Mouse (Mus musculus): Measurements from ENCODE around the gene Kcns1.
"Not testable (repeated sequence)": the region's sequence is repeated elsewhere in the genome, so short reads cannot be mapped to it uniquely, and the experiment has no call there.

Kcns1 gene

GRCm38 (mm10) chr2:164170902-164171301, at the start of gene Kcns1:
Kcns1 (minus strand) TSS chr2:164171113.
- peak; percentile 35 for DNase-seq (ENCODE audit: low read depth, low spot score)

- DNase-seq (ENCODE audit: low read depth, low spot score) = no peak
Measured at GRCm38 (mm10) chr2:164219295-164219694, 48.4 kb upstream of the Kcns1 start.

DNA sequence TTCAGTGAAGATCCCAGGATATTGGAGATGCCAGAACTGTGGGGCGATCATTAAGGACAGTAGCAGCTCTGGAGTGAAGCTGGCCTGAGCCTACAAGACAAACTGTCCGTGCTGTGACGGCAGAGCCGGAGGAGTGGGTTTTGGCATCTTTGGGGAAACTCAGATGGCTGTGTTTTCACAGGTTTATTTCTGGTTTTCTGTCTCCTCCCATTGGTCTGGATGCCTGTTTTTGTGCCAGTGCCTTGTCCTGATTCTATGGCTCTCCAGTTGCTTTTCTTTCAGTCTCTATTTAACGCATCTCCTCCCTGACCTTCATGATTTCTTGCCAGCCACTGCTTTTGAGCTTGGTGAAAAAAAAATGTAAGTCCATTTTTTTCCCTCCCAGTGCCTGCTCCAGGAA, 41.8 kb upstream of the Kcns1 start:
- peak; percentile 75 for DNase-seq (ENCODE audit: low read depth, low spot score)

GRCm38 (mm10) chr2:164210892-164211291, 40.0 kb upstream of the Kcns1 start:
- DNase-seq (ENCODE audit: low read depth, low spot score) = no peak

DNA sequence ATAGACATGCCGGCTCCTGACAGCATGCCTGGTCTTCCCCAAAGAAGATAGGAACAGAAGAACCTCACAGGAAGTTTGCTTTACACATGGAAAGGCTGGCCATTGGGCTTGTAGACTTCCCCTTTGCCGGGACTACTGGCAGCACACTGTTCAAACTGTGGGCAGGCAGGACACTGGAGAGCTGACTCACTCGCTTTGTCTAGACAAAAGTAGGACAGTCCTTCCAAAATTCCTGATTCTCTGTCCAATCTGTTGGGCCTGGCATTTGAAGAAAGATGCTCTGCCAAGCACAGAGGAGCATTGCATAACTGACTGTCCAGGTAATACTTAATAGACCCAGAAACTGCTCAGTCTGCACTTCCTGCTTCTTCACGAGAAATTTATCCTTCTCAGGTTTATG, 35.8 kb upstream of the Kcns1 start:
- DNase-seq (ENCODE audit: low read depth, low spot score) = peak; percentile 95

GRCm38 (mm10) chr2:164206011-164206410, 35.1 kb upstream of the Kcns1 start:
- not testable (repeated sequence) for DNase-seq (ENCODE audit: low read depth, low spot score)

GRCm38 (mm10) chr2:164199626-164200327, 28.9 kb upstream of the Kcns1 start, which contains the start of gene Wfdc15a:
Wfdc15a (minus strand) TSS chr2:164200130.
- no peak for DNase-seq (ENCODE audit: low read depth, low spot score)

DNA sequence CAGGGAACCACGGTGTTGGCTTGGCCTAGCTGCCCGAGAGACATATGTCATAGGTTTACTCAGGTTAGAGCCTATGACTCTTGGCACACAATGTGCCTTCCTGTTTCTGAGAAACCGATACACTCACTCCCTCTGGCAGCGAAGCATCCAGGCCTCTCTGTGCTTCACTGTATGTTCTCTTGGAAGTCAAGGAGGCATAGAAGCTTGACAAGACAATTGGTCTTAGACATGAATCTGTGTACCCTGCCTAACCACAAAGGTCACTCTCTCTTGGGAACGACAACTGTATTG, 25.7 kb upstream of the Kcns1 start:
- no peak for DNase-seq (ENCODE audit: low read depth, low spot score)

GRCm38 (mm10) chr2:164195971-164196699, 25.2 kb upstream of the Kcns1 start:
- no peak for DNase-seq (ENCODE audit: low read depth, low spot score)

DNA sequence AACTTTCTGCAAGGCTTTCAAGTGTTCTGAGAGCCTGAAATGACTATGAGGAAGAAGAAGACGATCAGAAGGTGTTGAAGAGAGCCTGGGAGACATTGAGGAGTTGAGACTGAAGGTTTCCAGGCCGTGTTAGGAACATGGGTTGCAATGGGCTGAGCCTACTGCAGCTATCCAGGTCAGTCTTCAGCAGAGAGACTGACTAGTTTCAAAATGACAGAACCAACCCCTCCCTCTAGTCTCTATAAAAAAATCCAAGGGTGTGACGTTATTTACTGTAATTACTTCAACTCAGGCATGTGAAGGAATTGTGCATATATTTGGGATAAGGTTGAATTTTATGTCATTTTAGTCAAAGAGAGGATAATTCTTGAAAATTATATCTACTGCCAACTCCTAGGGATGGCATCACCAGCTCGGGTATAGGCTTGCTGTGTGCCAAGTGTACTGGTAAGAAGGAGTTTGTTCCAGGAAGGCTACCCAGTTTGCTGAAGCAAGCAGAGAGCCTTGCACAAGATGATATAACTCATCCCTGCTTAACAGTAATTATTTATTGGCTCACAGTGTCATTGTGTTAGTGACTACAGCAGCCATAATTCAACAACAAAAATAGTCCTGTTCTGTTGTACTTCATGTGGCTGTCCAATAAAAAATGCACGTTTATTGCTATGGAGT, 24.2 kb upstream of the Kcns1 start:
- DNase-seq (ENCODE audit: low read depth, low spot score) = no peak

DNA sequence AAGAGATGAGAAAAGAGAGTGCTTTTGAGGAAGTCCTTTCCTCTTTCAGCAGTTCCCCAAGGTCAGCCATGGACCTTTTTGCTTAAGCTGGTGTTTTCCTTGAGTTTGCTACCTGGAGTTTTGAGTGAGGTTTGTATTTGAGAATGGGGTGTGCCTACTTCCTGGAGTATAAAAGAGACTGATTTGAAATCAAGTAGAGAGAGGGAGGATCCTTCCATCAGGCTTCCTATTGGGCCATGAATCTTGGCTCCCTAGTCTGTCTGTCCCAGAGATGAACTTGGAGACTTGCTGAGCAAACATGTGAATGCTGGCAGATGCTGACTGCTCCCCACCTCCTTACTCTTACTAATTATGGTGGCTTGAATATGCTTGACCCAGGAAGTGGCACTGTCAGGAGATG, 21.4 kb upstream of the Kcns1 start:
- DNase-seq (ENCODE audit: low read depth, low spot score) = no peak

DNA sequence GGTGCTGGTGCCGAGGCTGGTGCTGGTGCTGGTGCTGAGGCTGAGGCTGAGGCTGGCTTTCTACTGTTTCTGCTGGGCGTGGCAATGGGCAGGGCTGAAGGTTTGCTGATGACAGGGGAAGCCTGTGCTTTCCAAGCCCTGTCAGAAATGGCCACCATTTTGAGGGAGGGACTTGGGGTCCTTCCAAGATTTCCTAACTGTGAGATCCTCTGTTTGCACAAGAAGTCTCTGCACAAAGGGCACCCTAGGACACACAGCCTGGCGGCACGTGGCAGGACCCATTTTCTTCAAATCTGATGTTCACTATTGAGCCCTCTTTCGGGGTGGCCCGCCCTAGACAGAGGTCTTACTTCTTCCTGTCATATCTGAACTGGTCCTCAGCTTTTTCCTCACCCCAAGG, 19.7 kb upstream of the Kcns1 start, which contains the start of gene Wfdc12:
Wfdc12 (minus strand) TSS at position 33 of the 400 bp plus-strand sequence.
- no peak for DNase-seq (ENCODE audit: low read depth, low spot score)

GRCm38 (mm10) chr2:164188722-164189121, 17.8 kb upstream of the Kcns1 start:
- DNase-seq (ENCODE audit: low read depth, low spot score) = no peak

- DNase-seq (ENCODE audit: low read depth, low spot score) = no peak
Measured at GRCm38 (mm10) chr2:164184145-164184719, 13.3 kb upstream of the Kcns1 start.

DNA sequence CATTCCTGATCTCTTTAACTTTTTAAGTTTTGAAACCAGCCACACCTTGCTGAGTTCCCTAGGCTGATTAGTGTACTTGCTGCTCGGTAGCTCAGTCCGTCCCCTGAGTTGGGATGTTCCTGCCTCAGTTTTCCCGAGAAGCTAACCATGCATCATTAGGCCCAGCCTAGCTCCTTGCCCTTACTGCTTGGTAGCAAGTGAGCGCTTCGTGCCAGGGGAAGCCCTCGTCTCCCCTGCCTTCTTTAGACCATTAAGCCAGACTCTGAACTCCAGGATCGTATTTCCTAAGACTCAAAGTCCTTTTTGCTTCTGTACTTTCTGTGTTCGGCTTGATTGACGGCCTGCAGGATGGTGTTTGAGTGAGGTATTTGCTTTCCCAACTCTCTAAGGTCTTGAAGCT, 12.4 kb upstream of the Kcns1 start:
- no peak for DNase-seq (ENCODE audit: low read depth, low spot score)

- no peak for DNase-seq (ENCODE audit: low read depth, low spot score)
Measured at GRCm38 (mm10) chr2:164182692-164183255, 11.9 kb upstream of the Kcns1 start, which contains the start of gene Wfdc5. Wfdc5 (minus strand) TSS chr2:164182742.

DNA sequence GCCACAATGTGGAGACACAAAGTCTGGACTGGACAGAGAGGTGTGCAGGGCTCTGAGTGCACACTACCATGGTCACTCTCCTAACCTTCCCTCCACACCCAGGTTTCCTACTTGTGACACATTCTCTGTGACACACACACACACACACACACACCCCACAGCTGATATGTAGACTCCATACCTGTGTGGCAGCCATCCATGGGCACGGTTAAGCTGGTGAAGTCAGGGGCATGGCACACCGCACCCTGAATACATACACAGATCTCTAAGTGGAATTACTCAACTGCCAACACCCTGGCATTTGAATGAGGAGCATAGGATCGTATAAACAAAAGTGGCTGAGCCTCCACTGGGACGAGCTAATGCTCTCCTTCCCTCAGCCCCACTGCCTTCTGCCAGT, 9.9 kb upstream of the Kcns1 start:
- no peak for DNase-seq (ENCODE audit: low read depth, low spot score)

GRCm38 (mm10) chr2:164180124-164180523, 9.2 kb upstream of the Kcns1 start:
- DNase-seq (ENCODE audit: low read depth, low spot score) = peak; percentile 67

- DNase-seq (ENCODE audit: low read depth, low spot score) = no peak
Measured at GRCm38 (mm10) chr2:164177831-164178230, 6.9 kb upstream of the Kcns1 start.

- DNase-seq (ENCODE audit: low read depth, low spot score) = peak; percentile 55
Measured at GRCm38 (mm10) chr2:164175850-164176249, 4.9 kb upstream of the Kcns1 start.

DNA sequence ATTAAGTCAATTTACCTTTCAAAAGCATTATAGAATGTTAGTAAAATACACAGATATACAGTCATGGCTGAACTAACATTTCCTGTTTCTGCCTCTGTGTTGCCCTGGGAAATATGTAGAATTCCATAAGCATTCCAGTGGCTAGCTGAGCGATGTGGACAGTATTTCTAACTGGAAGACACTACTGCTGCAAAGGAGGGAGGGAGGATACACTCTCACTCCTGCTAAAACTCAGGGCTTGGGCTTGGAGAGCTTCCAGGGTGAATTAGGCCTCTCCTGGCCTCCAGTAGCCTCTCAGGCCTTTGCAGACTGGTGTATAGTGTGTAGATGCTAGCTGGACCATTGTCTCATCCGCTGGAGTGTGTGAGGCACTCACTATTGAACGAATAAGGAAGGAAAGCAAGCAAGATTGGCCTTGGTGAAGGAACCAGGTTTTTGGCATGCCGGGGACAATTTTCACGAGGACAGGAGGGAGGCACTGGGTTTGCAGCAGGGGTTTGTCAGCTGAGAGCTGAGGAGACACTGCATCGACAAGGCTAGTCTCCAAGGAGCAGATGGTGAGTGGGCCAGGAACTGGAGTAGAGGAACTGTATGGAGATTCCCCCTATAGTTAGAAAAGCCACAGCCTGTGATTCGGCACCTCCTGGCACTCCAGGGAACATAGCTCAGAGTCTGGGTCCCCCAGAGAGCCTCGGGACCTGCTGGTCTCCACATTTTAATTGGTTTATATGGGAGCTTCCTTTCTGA, 3.9 kb upstream of the Kcns1 start:
- peak; percentile 95 for DNase-seq (ENCODE audit: low read depth, low spot score)
